Mouse (Mus musculus): ENCODE data around the gene Faim.

Gene Faim

GRCm38 (mm10) chr9:98974898-98975297 lies 11.3 kb upstream of the Faim start:
- no peak for DNase-seq (ENCODE audit: low read depth, low spot score)

DNA sequence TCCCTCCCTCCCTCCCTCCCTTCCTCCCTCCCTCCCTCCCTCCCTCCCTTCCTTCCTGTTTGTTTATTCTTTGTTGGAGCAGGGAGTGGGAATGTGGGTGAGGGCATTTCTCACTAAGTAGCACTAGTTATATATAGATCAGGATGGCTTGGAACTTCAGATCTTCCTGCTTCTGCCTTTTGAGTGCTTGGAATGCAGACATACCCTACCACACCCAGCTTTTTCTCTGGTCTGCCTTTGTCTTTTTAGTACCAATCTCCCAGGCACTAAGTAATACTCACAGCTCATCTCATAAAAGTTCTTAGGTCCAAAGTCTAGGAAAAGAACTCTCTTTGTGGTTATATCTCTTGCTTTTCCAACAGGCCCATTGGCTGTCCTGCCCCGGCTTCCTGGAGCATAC lies 10.1 kb upstream of the Faim start:
- DNase-seq (ENCODE audit: low read depth, low spot score) = no peak

DNA sequence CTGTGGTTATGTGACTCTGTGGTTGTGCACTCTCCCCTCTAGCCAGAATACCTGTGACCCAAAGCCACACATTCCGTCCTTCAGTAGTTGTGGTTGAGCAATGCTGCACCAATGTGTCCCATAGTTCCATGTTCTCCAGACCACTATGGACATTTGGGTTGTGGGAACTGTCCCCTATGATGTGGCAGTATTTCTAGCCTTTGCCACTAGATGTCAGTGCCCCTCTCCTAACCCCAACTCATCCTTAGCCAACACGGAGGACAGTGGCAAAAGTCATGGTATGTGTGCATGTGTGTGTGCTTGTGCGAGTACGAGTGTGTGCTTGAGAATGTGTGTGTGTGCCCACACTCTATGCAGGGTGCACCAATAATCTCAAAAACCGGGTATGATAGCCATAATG lies 9.7 kb upstream of the Faim start:
- no peak for DNase-seq (ENCODE audit: low read depth, low spot score)

- peak; percentile 58 for DNase-seq (ENCODE audit: low read depth, low spot score)
These were observed 6.4 kb upstream of the Faim start for GRCm38 (mm10) chr9:98979431-98980416.

- DNase-seq (ENCODE audit: low read depth, low spot score) = no peak
These were observed 413 bp downstream of the Faim start for GRCm38 (mm10) chr9:98986476-98987096.

DNA sequence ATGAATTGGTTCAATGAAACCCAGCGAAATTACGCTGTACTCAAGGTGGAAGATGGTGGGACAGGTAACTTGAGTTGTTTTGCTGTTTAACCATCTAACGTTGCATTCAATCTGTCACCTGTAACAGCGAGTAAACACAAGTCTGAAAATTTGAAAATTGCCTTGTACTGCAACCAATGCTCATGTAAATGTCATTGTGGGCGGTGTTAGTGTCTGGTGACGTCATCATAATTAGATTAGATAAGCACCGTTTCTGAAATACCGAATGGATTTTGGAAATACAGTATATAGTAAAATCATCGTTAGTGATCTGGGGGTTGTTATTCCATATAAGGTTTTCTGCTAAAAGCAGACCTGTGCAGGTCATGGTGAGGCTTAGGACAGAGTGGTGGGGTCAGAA lies 958 bp downstream of the Faim start:
- no peak for DNase-seq (ENCODE audit: low read depth, low spot score)

DNA sequence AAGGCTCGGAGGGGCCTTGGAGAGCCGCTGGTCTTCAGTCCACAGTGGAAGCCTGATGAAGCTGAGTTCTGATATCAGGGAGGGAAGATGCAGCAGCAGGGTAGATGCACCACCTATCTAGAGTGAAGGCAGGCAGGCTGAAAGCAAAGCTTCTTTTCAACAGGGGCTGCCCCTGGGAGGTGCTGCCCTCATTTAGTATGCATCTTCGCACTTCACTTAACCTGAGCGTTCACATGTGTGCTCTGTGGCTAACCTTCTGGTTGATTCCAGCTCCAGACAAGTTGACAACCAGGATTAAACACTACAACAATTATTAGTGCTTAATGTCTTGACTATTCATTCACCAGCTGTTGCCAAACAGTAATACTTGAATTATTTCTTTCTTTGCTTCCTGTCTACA lies 7.9 kb downstream of the Faim start:
- DNase-seq (ENCODE audit: low read depth, low spot score) = no peak

- no peak for DNase-seq (ENCODE audit: low read depth, low spot score)
These were observed 13.7 kb downstream of the Faim start for GRCm38 (mm10) chr9:98999881-99000339.

DNA sequence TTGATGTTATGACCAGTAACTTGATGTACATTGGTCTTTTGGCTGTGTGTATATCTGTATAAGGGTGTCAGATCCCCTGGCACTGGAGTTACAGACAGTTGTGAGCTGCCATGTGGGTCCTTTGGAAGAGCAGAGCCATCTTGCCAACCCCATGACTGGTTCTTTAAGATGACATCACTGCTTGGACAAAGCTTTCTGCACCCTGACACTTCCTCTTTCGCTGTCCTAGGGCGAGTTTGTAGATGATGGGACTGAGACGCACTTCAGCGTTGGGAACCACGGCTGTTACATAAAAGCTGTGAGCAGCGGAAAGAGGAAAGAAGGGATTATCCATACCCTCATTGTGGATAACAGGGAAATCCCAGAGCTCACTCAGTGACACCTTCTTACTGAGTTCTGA lies 15.2 kb downstream of the Faim start:
- no peak for DNase-seq (ENCODE audit: low read depth, low spot score)

DNA sequence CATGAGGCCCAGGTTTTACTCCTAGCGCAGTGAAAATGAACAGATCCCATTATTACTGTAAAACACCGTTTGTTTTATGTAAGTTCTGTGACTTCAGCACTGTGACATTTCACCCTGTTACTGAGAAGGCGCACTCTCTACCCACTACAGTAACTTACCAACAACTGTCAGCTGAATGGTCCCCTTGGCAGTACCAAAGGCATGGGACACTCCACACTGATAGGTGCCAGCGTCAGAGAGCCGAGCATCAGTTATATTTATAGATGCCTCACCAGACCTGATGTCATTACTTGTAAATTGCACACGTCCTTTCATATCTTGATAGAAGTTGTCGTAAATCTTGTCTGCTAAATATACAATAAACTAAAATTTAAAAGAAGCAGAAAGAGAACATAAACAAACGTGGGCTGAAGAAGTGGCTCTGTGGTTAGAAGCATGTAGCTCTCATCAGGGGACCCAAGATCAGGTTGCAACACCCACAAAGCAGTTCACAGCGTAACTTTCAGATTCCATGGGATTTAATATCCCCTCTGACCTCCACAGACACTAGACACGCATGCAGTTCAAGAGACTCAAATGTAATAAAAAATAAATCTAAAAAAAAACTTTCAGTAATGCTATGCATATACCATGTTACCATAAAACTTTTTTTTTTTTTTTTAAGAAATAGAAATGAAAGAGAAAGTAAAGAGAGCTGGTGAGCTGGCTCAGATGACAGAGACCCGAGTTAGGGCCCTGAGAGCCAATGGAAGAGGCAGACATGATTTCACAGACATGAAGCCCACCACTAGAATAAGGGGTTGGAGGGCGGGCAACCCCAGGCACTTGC lies 23.1 kb downstream of the Faim start:
- DNase-seq (ENCODE audit: low read depth, low spot score) = no peak

DNA sequence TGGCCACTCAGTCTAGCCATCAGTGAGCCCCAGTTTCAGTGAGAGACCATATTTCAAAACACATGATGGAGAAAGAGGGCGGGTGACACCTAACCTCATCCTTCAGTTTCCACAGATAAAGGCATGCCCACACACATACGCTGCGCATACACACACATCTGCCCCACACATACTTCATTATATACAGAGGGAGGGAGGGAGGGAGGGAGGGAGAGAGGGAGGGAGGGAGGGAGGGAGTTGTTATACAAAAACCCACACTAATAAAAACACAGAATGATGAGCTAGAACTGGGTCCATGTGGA lies 23.7 kb downstream of the Faim start:
- no peak for DNase-seq (ENCODE audit: low read depth, low spot score)

DNA sequence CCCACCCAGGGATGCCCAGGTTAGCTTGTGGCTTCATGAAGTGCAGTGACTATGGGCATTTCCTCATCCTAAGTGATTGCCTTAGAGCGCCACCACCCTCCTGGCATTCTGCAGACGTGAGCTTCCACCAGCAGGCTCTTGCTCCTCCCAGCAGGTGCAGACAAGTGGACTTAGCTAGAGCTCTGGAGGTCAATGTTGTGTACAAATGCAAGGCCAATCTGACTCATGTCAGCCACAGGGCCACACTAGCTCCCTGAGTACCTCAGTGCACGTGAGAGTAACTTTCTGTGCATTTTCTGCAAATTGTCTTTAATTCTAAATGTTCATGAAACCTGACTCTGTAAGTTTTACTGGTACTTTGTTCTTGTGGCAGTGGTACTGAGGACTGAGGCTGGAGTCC lies 30.1 kb downstream of the Faim start:
- no peak for DNase-seq (ENCODE audit: low read depth, low spot score)

DNA sequence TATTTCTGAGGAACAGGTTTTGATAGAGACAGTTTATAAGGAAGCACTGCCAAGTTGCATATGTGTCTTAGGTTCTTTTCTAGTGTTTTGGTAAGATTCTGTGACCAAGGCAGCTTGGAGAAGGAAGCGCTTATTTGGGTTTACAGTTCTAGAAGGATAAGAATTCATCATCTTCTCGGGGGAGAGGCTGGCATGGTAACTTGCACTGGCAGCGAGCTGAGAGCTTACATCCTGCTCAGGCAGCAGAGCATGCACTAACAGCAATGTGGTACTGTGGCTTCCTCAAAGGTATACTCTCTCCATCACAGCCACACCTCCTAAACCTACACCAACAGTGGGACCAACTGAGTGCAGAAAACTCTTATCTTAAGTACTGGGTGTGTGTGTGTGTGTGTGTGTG lies 30.6 kb downstream of the Faim start:
- no peak for DNase-seq (ENCODE audit: low read depth, low spot score)

GRCm38 (mm10) chr9:99017679-99018078 lies 31.5 kb downstream of the Faim start:
- DNase-seq (ENCODE audit: low read depth, low spot score) = no peak

GRCm38 (mm10) chr9:99021166-99021565 lies 35.0 kb downstream of the Faim start:
- DNase-seq (ENCODE audit: low read depth, low spot score) = no peak

DNA sequence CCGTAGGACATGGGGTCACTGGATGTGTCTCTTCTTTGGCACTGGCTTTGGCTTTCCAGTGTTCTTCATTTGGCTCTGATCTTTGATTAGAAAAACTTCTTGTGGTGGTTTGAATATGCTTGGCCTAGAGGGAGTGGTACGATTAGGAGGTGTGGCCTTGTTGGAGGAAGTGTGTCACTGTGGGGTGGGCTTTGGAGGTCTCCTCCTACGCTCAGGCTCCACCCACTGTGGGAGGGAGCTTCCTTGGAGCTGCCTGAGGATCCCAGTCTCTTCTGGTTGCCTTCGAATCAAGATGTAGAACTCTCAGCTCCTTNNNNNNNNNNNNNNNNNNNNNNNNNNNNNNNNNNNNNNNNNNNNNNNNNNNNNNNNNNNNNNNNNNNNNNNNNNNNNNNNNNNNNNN lies 35.6 kb downstream of the Faim start:
- DNase-seq (ENCODE audit: low read depth, low spot score) = no peak

GRCm38 (mm10) chr9:99032031-99032430 lies 45.9 kb downstream of the Faim start:
- DNase-seq (ENCODE audit: low read depth, low spot score) = no peak

- DNase-seq (ENCODE audit: low read depth, low spot score) = no peak
These were observed 47.9 kb downstream of the Faim start for GRCm38 (mm10) chr9:99034111-99034510.

DNA sequence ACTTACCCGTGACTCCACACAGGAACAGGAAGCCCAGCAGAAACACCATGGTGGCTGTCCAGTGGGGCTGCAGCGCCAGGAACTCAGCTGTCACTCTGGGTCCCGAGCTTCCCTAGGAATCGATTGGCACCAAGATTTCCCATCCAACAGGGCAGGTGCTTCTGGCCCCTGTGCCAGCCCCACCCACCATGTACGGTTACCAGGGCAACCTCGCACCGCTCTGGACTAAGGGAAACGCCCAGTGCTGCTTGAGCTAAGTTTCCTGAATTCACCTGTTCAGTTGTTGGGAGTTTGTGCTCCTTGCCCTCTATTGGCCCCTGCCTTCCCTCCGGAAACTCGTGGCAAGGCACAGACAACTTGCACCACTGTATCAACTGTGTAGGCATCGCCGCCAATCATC lies 49.4 kb downstream of the Faim start, which contains the start of gene Gm1123:
Gm1123 (minus strand) TSS at position 141 of the 400 bp plus-strand sequence.
- DNase-seq (ENCODE audit: low read depth, low spot score) = no peak

GRCm38 (mm10) chr9:99041994-99042393 lies 55.8 kb downstream of the Faim start:
- DNase-seq (ENCODE audit: low read depth, low spot score) = no peak

DNA sequence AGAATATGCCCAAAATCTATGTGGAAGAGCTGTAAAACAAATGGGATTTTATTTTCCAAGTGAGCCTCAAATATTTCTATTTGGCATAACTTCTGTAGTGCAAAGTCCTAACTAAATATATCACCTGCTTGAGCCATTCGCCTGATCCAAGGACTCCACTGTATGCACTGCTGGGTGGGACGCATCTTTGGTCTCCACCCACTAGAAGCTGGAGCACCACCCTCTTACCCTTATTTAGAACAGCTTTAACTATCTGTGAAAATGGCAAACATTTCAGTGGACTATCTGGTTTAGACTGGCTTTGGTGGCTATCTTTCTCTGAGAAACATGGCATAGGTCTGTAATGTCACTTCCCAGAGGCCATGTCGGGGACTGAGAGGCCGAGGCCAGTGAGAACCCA lies 56.5 kb downstream of the Faim start:
- no peak for DNase-seq (ENCODE audit: low read depth, low spot score)

GRCm38 (mm10) chr9:99044761-99045160 lies 58.6 kb downstream of the Faim start:
- DNase-seq (ENCODE audit: low read depth, low spot score) = no peak
